Mouse (Mus musculus) monocyte, adult 5-6 weeks (primary cell): ENCODE measurements around the gene Eef1a1. TPM values are rescaled to one million over a fixed set of nuclear protein-coding genes. Genes with fewer than 3 reads are reported as not detected.
A peak's percentile ranks its signal among the peaks of the same experiment; 100 is the strongest.
"Not testable (repeated sequence)": the region's sequence is repeated elsewhere in the genome, so short reads cannot be mapped to it uniquely, and the experiment has no call there.

Experiments
- ATAC-seq: fragments of 153-309, 156-312 bp; replicated peaks from 2 replicates; pipeline ENCODE4 v1.8.0; 2017; ENCODE audit warnings: mild to moderate bottlenecking; ENCODE audit not compliant: low TSS enrichment, insufficient number of reproducible peaks, severe bottlenecking, poor library complexity, low FRiP score
- total RNA-seq: library from RNA; stranded (forward); fragments of 200-1000, 200-491, 200-594 nt; gene quantifications from 3 replicates; pipeline ENCODE4 v1.2.3, GENCODE M21; 2017

The Eef1a1 gene
- total RNA-seq, 1 experiment from 2014 or later, result 6,370 TPM

DNA sequence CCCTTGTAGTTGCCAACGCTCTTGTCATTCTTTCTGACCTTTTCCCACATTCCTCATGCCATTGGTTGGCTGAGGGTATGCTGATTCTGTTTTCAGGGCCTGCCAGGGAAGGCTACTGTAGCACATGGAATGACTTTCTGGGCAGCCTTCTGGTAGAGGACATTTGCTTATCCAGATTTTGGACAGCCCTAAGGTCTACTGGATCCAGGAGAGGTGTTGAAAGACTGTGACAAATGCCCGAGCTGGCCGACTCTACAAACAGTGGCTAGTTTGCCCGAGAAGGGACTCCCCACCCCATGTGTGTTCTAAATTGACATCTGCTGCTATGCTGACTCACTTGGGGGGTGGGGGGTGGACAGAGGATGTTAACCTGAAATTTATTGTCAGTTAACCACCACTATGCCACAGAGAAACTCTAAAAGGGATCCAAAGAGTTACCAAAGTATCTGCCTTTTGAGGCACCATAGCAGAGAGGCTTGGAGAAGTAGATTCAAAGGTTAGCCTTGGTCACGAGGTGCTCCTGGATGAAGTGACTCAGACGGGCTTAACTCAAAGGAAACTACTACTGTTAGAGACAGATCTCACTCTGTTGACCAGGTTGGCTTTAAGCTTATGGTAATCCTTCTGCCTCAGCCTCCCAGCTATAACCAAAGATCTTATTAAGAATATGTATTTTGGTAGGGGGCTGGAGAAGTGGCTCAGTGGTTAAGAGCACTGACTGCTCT is 25.0 kb upstream of the Eef1a1 start:
- ATAC-seq, result no peak

DNA sequence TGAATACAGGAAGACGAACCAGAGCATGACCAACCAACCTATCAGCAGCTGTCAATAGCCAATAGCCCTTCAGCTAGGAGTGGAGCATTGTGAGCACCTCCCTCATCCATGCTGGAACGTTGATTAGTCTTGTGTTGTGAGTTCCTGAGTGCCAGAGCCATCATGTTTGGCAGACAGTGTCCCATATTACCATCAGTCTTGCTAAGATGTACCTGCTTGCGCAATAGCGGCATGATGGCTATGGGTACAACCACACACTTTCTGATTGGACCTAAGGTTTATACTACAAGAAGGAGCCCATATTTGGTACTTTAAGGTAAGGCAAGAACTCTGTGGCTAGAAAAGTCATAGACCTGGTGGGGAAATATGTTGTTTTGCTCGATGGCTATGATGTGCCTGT is 22.8 kb upstream of the Eef1a1 start:
- ATAC-seq, result no peak

DNA sequence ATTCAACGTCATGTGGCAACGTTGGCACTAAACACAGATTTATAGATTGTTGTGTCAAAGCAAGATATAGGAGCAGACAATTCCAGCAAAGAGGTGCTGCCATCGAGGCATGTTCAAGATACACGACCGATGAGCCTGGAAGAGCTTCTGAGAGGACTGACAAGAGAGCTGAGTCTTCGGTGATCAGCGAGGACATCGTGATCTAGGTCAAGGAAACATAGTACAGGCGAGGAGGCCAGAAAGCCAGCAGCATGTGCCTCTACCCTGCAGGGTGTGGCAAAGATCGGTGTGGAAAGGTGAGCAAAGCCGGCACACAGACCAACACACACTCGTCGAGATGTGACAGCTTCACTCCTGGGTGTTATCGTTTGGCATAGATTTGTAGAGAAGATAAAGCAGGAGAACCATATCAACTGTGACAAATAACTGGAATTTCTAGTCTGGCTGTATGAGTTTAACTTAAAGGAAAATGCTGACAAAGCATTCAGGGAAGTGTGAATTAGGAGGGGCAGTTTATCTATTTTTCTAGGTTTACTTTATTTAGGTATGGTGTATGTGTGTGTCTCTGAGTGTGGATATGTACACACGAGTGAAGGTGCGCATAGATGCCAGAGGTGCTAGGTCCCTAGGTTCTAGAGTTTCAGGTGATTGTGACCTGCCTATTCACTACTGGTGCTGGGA is 19.3 kb upstream of the Eef1a1 start:
- ATAC-seq, result no peak

DNA sequence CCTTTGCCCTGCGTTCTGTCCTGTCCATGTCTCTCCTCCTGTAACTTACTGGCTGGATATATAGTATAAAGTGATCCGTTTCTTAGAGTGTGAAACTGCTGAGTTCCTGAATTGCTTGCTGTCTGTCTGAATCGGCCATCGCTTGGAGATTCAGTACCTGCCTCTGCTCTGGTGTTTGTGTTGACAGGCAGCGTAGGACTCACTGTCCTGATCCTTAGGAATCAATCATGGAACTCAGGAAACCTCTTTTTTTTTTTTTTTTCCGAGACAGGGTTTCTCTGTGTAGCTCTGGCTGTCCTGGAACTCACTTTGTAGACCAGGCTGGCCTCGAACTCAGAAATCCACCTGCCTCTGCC is 17.7 kb upstream of the Eef1a1 start:
- no peak for ATAC-seq

DNA sequence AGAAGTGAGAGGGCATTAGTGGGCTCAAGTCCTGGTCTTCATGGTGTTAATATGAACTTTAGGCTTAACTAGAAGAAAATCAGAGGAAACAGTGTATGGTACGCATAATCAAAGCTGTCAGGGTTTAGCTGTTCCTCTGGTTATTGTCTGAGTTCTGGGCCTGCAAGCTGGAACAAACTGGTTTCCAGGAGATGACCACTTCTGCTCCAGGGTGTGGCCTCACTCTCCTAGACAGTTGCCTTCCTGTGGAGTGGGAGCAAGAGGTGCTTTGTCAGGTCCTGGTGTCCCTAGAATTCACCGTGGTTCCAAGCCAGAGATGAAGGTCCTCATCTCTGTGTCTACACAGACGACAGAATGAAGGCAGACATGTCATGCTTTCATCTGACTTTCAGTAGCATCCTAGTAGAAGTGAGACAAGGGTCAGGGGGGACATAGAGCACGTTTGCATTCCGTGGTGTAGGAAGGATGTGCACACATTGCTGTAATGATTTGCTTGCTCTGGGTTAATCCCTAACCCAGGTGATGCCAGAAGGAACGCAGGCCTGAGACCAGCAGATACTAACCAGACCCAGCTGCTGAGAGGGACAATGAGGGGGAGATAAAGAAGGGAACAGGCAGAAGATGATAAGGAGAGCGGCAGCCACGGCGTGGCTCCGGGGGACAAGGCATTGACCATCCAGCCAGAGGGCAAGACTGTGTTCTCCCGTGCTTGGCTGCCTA is 17.2 kb upstream of the Eef1a1 start:
- ATAC-seq, result no peak; the same call in 1 of the 2 replicates

DNA sequence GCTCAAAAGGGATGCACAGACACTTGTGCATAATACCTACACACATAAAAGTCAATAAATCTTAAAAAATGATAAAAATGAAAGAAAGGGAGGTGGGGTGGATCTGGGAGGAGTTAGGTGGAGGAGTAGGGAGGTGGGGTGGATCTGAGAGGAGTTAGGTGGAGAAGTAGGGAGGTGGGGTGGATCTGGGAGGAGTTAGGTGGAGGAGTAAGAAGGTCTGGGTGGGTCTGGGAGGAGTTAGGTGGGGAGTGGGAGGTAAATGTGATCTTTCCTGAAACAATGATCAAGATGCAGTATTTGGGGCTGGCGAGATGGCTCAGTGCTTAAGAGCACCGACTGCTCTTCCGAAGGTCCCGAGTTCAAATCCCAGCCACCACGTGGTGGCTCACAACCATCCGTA is 16.3 kb upstream of the Eef1a1 start:
- no peak for ATAC-seq

DNA sequence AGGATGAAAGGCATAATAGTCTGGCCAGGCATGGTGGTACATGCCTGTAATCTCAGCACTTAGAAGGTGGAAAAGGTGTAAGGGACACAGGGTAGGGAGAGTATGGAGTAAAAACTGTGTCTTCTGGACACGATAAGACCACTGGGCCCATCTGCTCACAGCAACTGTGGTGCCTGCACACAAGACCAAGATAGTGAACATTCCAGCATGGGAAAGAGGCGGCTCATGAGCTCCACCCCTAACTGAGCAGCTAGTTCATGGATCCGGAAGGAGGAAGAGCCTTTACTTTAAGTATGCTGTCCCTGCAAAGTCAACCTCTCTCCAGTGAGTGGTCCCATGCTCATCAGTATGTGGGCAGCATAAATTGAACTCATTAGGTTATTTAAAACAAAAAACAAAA is 15.7 kb upstream of the Eef1a1 start:
- ATAC-seq, result no peak

DNA sequence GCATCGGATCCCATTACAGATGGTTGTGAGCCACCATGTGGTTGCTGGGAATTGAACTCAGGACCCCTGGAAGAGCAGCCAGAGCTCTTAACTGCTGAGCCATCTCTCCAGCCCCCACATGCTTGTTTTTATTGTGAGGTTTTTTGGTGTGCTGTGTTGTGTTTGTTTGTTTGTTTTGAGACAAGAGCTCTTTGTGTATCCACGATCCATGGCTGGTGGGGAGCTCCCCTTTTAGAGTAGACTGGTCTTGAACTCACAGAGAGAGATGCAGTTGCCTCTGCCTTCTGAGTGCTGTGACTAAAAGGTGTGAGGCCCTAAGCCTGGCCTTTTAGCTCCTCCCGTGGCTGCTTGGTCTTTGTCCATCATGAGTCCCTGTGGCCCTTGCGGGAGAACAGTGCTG is 15.2 kb upstream of the Eef1a1 start:
- ATAC-seq, result no peak

DNA sequence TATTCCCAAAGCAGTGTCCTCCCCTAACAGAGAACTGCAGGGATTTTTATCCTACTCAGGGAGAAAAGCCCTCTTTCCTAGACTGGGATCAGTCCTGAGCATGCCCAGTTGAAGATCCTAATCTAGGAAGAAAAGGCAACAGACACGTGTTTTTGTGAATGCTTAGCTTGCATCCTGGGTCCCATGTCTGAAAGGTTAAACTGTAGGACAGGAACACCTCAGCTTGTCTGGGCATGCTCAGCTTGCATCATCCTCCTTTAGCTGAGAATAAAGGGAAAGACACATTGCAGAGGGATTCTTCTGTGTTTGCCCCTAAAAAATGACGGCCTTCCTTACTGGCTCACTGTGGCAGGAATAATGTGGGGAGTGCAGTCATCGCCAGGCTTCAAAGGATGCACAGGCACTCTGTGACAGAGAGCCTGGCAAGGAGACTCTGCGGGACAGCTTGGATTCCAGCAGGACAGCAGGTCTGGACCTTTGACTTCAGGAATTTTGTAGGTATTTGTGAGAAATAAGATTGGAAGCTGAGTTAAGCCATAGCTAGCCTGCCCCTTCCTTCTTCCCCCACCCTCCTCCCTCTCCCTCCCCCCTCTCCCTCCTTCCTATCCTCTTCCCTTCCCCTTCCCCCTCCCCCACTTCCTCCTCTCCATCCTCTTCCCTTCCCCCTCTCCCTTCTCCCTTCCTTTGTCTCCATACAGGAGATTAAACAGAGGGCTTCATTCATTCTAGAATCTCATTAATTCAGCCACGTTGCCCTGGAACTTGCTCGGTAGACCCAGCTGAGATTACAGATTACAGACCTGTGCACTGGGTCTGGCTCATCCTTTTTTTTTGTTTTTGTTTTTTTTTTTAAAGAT is 14.5 kb upstream of the Eef1a1 start:
- ATAC-seq, result no peak

DNA sequence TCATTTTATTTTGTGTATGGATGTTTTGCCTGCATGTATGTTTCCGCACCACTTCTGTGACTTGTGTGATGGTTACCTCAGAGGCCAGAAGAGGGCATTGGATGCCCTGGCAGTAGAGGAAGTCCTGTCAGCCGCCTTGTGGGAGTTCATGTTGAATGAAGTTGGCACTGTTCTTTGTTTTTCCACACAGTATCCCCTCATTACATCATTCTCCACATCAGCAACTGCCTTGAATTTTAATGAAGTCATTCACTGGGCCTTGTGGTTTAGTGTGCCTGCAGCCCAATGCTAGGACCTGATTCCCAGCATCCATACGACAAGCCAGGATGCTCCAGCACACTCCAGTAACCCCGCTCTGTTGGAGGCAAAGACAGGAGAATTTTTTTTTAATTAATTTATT is 12.3 kb upstream of the Eef1a1 start:
- no peak for ATAC-seq

DNA sequence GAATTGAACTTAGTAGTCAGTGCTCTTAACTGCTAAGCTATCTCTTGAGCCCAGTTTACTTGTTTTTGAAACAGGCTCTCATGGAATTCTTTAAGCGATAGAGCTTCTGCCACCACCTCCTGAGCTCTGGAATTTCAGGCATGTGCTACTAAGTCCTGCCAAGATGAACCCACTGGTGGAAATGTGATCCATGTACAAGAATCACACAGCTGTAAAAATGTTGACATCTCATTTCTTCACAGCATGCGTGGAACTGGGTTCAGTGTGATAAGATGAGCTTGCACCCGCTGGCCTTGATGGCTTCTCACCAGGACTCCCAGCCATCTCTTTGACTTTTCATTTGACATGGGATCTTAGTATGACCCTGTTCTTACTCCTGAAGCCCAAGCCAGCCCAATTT is 11.4 kb upstream of the Eef1a1 start:
- ATAC-seq, result no peak

DNA sequence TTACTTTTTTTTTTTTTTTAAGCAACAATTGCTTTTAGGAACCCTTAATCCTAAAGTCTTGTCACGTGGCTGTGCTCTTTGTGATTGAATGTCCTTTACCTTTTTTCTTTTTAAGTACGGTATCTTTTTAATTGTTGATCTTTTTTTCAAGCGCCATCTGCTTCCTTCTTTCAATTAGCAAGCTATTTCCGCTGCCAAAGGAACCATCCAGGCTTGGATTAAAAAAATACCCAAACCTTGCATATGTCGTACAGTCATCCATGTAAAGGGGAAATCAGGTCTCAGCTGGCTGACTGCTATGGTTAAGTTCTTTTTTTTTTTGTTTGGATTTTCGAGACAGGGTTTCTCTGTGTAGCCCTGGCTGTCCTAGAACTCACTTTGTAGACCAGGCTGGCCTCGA is 4.2 kb upstream of the Eef1a1 start:
- ATAC-seq, result no peak

DNA sequence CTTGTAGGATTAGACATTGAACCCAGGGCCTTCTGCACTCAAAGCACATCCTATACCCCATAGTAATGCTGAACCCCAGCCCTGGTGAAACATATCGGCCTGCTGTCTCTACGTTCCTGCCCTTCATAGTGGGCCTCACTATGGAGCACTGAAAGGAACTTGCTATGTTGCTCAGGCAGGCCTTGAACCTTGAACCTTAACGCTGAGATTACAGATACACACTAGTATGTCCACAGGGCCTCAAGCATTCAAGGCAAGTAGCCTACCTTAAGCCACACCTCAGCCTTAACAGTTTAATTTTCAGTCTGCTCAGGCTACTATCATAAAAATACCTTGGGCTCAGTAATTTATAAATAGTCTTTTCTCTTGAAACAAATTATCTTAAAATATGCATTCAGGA is 3.3 kb upstream of the Eef1a1 start:
- no peak for ATAC-seq

DNA sequence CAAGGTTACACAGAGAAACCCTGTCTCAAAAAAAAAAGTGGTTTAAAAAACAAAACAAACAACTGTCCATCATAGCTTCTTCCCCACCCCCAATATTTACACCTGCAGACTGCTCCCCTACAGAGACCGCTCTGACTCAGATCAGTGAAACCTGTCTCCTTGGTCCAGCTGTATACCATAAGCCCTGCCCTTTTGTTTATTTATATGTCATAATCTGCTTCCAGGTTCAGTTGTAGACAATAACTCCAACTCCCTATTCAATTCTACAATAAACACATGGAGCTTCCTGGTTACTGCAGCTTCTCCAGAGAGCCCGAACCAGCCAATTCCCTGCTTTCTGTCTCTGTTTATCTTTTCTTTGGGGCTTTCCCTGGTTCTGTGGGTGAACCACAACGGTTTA is 2.2 kb upstream of the Eef1a1 start:
- ATAC-seq, result no peak

DNA sequence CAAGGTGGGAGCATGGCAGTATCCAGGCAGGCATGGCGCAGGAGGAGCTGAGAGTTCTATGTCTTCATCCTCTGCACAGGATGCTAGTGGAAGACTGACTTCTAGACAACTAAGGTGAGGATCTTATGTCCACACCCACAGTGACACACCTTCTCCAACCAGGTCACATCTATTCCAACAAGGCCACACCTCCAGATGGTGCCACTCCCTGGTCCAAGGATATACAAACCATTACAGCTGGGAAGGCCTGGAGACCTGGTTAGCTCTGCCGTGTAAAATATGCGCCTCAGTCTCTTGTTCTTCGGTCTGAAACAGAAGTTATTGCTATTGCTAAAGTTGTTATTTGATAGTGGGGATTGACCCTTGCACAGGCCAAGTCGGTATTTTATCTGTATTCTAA is 930 bp downstream of the Eef1a1 start:
- not testable (repeated sequence) for ATAC-seq

DNA sequence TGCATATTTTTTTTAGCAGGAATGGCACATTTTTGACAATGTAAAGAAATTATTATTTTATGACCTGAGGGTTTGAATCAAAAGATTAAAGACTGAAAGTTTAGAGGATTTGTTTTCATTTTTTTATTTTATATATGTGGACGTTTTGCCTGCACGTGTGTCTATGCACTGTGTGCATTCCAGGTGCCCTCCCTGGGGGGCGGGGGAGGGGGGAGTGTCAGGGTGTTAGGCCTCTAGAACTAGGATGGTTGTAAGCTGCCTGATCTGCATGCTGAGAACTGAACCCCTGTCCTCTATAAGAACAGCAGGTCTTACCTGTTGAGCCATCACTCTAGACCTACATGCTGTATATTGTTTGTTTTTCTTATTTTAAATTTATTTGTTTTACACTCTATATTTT is 4.3 kb downstream of the Eef1a1 start:
- ATAC-seq, result no peak

DNA sequence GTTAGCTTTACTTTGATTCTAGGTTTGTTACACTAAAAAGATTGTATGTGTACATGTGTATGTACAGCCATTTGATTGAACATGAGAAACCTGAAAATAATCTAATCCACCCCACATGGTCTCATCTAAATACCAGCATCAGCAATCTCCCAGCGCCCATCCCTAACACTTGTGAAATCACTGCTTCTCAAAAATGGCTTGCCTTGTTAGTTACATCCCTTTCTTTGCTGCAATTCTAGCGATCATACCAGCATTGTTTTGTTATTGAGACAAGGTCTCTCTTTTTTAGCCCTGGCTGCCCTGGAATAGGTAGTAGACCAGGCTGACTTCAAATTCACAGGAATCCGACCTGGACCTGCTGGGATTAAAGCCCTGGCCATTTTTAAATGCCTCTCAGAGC is 6.6 kb downstream of the Eef1a1 start:
- no peak; the same call in 1 of the 2 replicates for ATAC-seq

DNA sequence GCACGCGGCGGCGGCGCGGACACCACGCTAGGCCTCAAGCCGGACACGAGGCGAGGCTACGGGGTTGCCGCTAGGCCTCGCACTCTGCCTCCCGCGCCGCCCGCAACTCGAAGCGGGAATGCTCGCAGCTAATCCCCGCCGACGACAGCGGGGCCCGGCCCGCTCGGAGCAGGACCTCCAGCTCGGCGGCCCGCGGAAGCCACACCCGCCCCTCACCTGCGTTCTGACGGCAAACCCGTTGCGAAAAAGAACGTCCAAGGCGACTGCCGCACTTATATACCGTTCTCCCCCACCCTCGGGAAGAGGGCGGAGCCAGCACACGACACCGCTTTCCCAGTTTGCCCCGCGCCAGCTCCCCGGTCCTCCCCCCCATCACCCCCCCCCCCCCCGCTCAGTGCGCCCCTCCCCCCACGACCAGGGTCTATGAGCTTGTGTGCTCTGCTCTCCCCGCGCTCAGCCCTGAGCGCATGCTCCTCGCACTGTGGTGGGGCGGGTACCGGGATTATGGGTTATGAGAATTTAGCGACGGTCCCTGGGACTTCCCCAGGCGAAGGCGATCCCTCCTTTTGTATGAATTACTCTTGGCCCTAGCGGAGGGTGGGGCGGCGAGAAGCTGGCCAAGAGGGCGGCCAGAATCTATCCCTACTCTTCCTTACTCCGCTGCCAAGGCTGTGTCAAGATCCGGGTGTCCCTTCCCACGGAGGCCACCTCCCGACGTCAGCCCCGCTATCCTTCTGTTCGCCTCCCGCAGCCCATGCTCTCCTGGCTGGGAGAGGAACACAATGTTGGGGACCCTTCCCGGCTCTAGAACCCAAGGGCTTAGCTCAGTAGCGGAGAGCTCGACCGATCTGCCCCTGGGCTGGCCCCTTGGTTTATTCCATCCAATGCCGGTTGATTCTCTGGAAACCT is 7.3 kb downstream of the Eef1a1 start:
- ATAC-seq, result peak; percentile 87
